Comparison of ENCODE assay signal across 20 mouse cellular contexts in the genomic region with DNA sequence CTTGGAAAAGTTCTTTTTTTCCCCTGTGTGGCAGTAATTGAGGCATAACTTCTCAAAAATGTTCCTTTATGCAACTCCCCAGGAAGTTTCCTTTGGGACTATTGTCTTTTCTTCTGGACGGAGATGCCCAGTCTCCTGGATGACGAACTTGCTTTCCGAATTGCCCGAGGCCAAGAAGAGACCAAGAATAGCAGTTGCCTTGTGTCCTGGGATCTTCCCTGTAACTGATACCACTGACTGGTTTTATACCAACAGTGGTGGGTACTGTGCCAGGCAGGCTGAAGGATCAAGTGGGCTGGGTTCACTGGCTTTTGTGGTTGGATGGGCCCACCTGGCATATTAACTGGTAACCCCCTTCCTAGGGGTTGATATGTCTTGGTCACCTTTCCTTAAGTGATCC. TPM values are rescaled to one million over a fixed set of nuclear protein-coding genes. Genes with fewer than 3 reads are reported as not detected.
DNase-seq lines count a peak whose midpoint lies in the region; ATAC-seq and TF ChIP-seq lines count a peak whose summit lies in the region.
"Had no signal": no experiment of that assay in that cellular context is flagged by ENCODE, and none has a peak within 500 bp of the region (broad histone marks: within the 10 kb centered on the region; RNA-seq: fewer than 3 reads in every experiment).

No protein-coding gene starts in this region.

- no peak for TF ChIP-seq CTCF in hindbrain, postnatal 0 days (IDR thresholded peaks at IDR 0.05; ENCODE audit: low read depth)
- TF ChIP-seq CTCF in midbrain, postnatal 0 days (IDR thresholded peaks at IDR 0.05) = no peak

- no peak overlapping the region for H3K9ac ChIP-seq in forebrain, embryonic 12.5 days
- no peak overlapping the region for H3K9ac ChIP-seq in forebrain, embryonic 13.5 days
- no peak overlapping the region for H3K9ac ChIP-seq in hindbrain, postnatal 0 days (replicated peaks; ENCODE audit: low read length)
- no peak overlapping the region for H3K9ac ChIP-seq in hindbrain, embryonic 12.5 days
- no peak overlapping the region for H3K9ac ChIP-seq in midbrain, embryonic 14.5 days (replicated peaks; ENCODE audit: low read length)
- H3K9ac ChIP-seq in midbrain, postnatal 0 days (replicated peaks; ENCODE audit: low read length, poor library complexity, severe bottlenecking) = no peak overlapping the region
- no peak overlapping the region for H3K9ac ChIP-seq in neural tube, embryonic 15.5 days (replicated peaks)
- H3K9ac ChIP-seq: embryonic facial prominence, embryonic 13.5 days; forebrain, embryonic 15.5 days had no signal

- no peak for ATAC-seq in forebrain, embryonic 12.5 days (ENCODE audit: low FRiP score)
- no peak for ATAC-seq in forebrain, embryonic 13.5 days
- no peak for ATAC-seq in hindbrain, postnatal 0 days
- ATAC-seq in hindbrain, embryonic 12.5 days (ENCODE audit: low FRiP score) = no peak
- ATAC-seq in midbrain, embryonic 14.5 days (ENCODE audit: low FRiP score, low TSS enrichment) = no peak
- ATAC-seq in midbrain, postnatal 0 days (ENCODE audit: low FRiP score) = no peak
- no peak for ATAC-seq in neural tube, embryonic 15.5 days (ENCODE audit: low FRiP score)

- no peak overlapping the region for H3K4me2 ChIP-seq in forebrain, embryonic 12.5 days
- no peak overlapping the region for H3K4me2 ChIP-seq in forebrain, embryonic 13.5 days
- no peak overlapping the region for H3K4me2 ChIP-seq in hindbrain, postnatal 0 days (ENCODE audit: low read depth, low read length)
- H3K4me2 ChIP-seq in hindbrain, embryonic 12.5 days (replicated peaks) = no peak overlapping the region
- H3K4me2 ChIP-seq in midbrain, embryonic 14.5 days (ENCODE audit: low read length) = no peak overlapping the region
- no peak overlapping the region for H3K4me2 ChIP-seq in midbrain, postnatal 0 days (ENCODE audit: low read depth, low read length, poor library complexity, severe bottlenecking)
- H3K4me2 ChIP-seq in neural tube, embryonic 15.5 days = no peak overlapping the region
- H3K4me2 ChIP-seq: embryonic facial prominence, embryonic 13.5 days; forebrain, embryonic 15.5 days; heart, embryonic 13.5 days had no signal

- H3K27ac ChIP-seq in forebrain, embryonic 12.5 days = peak overlapping the region; percentile 19; the same call in 1 of the 2 replicates
- H3K27ac ChIP-seq in forebrain, embryonic 13.5 days = no peak overlapping the region
- peak overlapping the region; percentile 49; the same call in 1 of the 2 replicates for H3K27ac ChIP-seq in hindbrain, postnatal 0 days
- no peak overlapping the region for H3K27ac ChIP-seq in hindbrain, embryonic 12.5 days
- H3K27ac ChIP-seq in midbrain, embryonic 14.5 days (replicated peaks; ENCODE audit: low read depth, low read length) = 0 out of 2 replicates have a peak overlapping the region, but pooled peaks have one; percentile 26
- no peak overlapping the region for H3K27ac ChIP-seq in midbrain, postnatal 0 days (ENCODE audit: low read depth, low read length)
- H3K27ac ChIP-seq in neural tube, embryonic 15.5 days (replicated peaks) = 0 out of 2 replicates have a peak overlapping the region, but pooled peaks have one; percentile 4
- H3K27ac ChIP-seq: heart, embryonic 13.5 days had no signal

- no peaks in the 10 kb centered on the region for H3K27me3 ChIP-seq in forebrain, embryonic 12.5 days
- H3K27me3 ChIP-seq in forebrain, embryonic 13.5 days = no peaks in the 10 kb centered on the region
- H3K27me3 ChIP-seq in hindbrain, postnatal 0 days (ENCODE audit: insufficient read depth, low read length) = no peaks in the 10 kb centered on the region
- no peaks in the 10 kb centered on the region for H3K27me3 ChIP-seq in hindbrain, embryonic 12.5 days
- no peaks in the 10 kb centered on the region for H3K27me3 ChIP-seq in midbrain, embryonic 14.5 days (ENCODE audit: control insufficient read depth, insufficient read depth, low read length)
- no peaks in the 10 kb centered on the region for H3K27me3 ChIP-seq in midbrain, postnatal 0 days (ENCODE audit: insufficient read depth, low read length)
- H3K27me3 ChIP-seq in neural tube, embryonic 15.5 days (replicated peaks) = no peaks in the 10 kb centered on the region
- H3K27me3 ChIP-seq: embryonic facial prominence, embryonic 13.5 days; forebrain, embryonic 15.5 days; heart, embryonic 13.5 days had no signal

- H3K36me3 ChIP-seq in forebrain, embryonic 12.5 days (replicated peaks) = peaks cover 78% of the 10 kb centered on the region
- peaks cover 58% of the 10 kb centered on the region for H3K36me3 ChIP-seq in forebrain, embryonic 13.5 days (ENCODE audit: poor library complexity, severe bottlenecking)
- no peaks in the 10 kb centered on the region; the same call in 1 of the 2 replicates for H3K36me3 ChIP-seq in hindbrain, postnatal 0 days (ENCODE audit: insufficient read depth, low read length)
- peaks cover 32% of the 10 kb centered on the region for H3K36me3 ChIP-seq in hindbrain, embryonic 12.5 days
- peaks cover 18% of the 10 kb centered on the region for H3K36me3 ChIP-seq in midbrain, embryonic 14.5 days (ENCODE audit: control insufficient read depth, insufficient read depth, low read length)
- H3K36me3 ChIP-seq in midbrain, postnatal 0 days (ENCODE audit: insufficient read depth, low read length) = no peaks in the 10 kb centered on the region
- no peaks in the 10 kb centered on the region for H3K36me3 ChIP-seq in neural tube, embryonic 15.5 days
- H3K36me3 ChIP-seq: heart, embryonic 13.5 days had no signal

- H3K9me3 ChIP-seq in forebrain, embryonic 12.5 days = no peaks in the 10 kb centered on the region
- 0 out of 2 replicates have a peak, but pooled peaks cover 3% of the 10 kb centered on the region for H3K9me3 ChIP-seq in forebrain, embryonic 13.5 days (replicated peaks)
- H3K9me3 ChIP-seq in hindbrain, postnatal 0 days (ENCODE audit: low read length) = no peaks in the 10 kb centered on the region
- H3K9me3 ChIP-seq in hindbrain, embryonic 12.5 days (replicated peaks) = 0 out of 2 replicates have a peak, but pooled peaks cover 3% of the 10 kb centered on the region
- H3K9me3 ChIP-seq in midbrain, embryonic 14.5 days (ENCODE audit: control insufficient read depth, low read length) = no peaks in the 10 kb centered on the region
- no peaks in the 10 kb centered on the region for H3K9me3 ChIP-seq in midbrain, postnatal 0 days (ENCODE audit: low read length)
- H3K9me3 ChIP-seq in neural tube, embryonic 15.5 days (replicated peaks) = no peaks in the 10 kb centered on the region
- H3K9me3 ChIP-seq: embryonic facial prominence, embryonic 13.5 days; forebrain, embryonic 15.5 days; heart, embryonic 13.5 days had no signal

- H3K4me1 ChIP-seq in forebrain, embryonic 12.5 days = peaks cover 20% of the 10 kb centered on the region
- peaks cover 18% of the 10 kb centered on the region for H3K4me1 ChIP-seq in forebrain, embryonic 13.5 days
- H3K4me1 ChIP-seq in hindbrain, postnatal 0 days (ENCODE audit: insufficient read depth, low read length) = peaks cover 12% of the 10 kb centered on the region; the same call in 1 of the 2 replicates
- H3K4me1 ChIP-seq in hindbrain, embryonic 12.5 days = peaks cover 11% of the 10 kb centered on the region
- no peaks in the 10 kb centered on the region for H3K4me1 ChIP-seq in midbrain, embryonic 14.5 days (ENCODE audit: control insufficient read depth, insufficient read depth, low read length)
- H3K4me1 ChIP-seq in midbrain, postnatal 0 days (ENCODE audit: insufficient read depth, low read length) = no peaks in the 10 kb centered on the region
- H3K4me1 ChIP-seq in neural tube, embryonic 15.5 days = peaks cover 13% of the 10 kb centered on the region

- 72% methylated on average over 4 of the region's 4 CpGs for WGBS in forebrain, embryonic 12.5 days
- 58% methylated on average over 4 of the region's 4 CpGs for WGBS in forebrain, embryonic 13.5 days
- 48% methylated on average over 4 of the region's 4 CpGs for WGBS in hindbrain, postnatal 0 days
- WGBS in hindbrain, embryonic 12.5 days = 65% methylated on average over 4 of the region's 4 CpGs
- WGBS in midbrain, embryonic 14.5 days = 78% methylated on average over 4 of the region's 4 CpGs
- 58% methylated on average over 4 of the region's 4 CpGs for WGBS in midbrain, postnatal 0 days
- WGBS in neural tube, embryonic 15.5 days = 60% methylated on average over 4 of the region's 4 CpGs

- no peak for DNase-seq in hindbrain, postnatal 0 days (ENCODE audit: low spot score)
- no peak for DNase-seq in midbrain, embryonic 14.5 days
- DNase-seq in midbrain, postnatal 0 days (ENCODE audit: low spot score) = no peak
- no peak for DNase-seq in urinary bladder, postnatal 25 days (ENCODE audit: low spot score)
- DNase-seq: adrenal gland, adult 2 months; adrenal gland, postnatal 25 days; cerebellum, adult 18-20 months; cerebellum, adult 9-11 months; cerebellum, postnatal 36 days; gastrocnemius, postnatal 25 days; heart, postnatal 36 days had no signal

- H3K4me3 ChIP-seq in forebrain, embryonic 12.5 days (replicated peaks) = no peak overlapping the region
- H3K4me3 ChIP-seq in forebrain, embryonic 13.5 days = no peak overlapping the region
- H3K4me3 ChIP-seq in hindbrain, postnatal 0 days (ENCODE audit: low read length) = no peak overlapping the region
- no peak overlapping the region for H3K4me3 ChIP-seq in hindbrain, embryonic 12.5 days
- no peak overlapping the region for H3K4me3 ChIP-seq in midbrain, embryonic 14.5 days (replicated peaks; ENCODE audit: low read depth, low read length)
- no peak overlapping the region for H3K4me3 ChIP-seq in midbrain, postnatal 0 days (ENCODE audit: low read depth, low read length)
- H3K4me3 ChIP-seq in neural tube, embryonic 15.5 days (replicated peaks) = no peak overlapping the region
- H3K4me3 ChIP-seq: embryonic facial prominence, embryonic 13.5 days; forebrain, embryonic 15.5 days; heart, embryonic 13.5 days had no signal

RNA-seq across cellular contexts. Expression of a gene that starts 9.3 kb away (rescaled TPM):
- 427 and 524 TPM in 2 replicates for polyA plus RNA-seq in forebrain, embryonic 12.5 days (2016; fragmentation: Nextera tagmentation; extraction: Ambion mirVana)
- 319 and 349 TPM in 2 replicates for polyA plus RNA-seq in forebrain, embryonic 13.5 days (2015; fragmentation: Nextera tagmentation; extraction: Ambion mirVana)
- total RNA-seq in hindbrain, postnatal 0 days (2014; rRNA removed) = 686 and 698 TPM in 2 replicates
- polyA plus RNA-seq in hindbrain, postnatal 0 days (2015; fragmentation: Nextera tagmentation; extraction: Ambion mirVana) = 470 and 480 TPM in 2 replicates
- polyA plus RNA-seq in hindbrain, embryonic 12.5 days (2016; fragmentation: Nextera tagmentation; extraction: Ambion mirVana) = 548 and 549 TPM in 2 replicates
- 200 and 310 TPM in 2 replicates for polyA plus RNA-seq in midbrain, embryonic 14.5 days (2014; fragmentation: Nextera tagmentation; extraction: Ambion mirVana)
- 432 and 450 TPM in 2 replicates for total RNA-seq in midbrain, postnatal 0 days (2014; rRNA removed)
- polyA plus RNA-seq in midbrain, postnatal 0 days (2015; fragmentation: Nextera tagmentation; extraction: Ambion mirVana) = 272 and 323 TPM in 2 replicates
- 278 and 341 TPM in 2 replicates for polyA plus RNA-seq in neural tube, embryonic 15.5 days (2015; fragmentation: Nextera tagmentation; extraction: Ambion mirVana)
- total RNA-seq: granulocyte monocyte progenitor cell, adult 5-6 weeks; MEL had no signal

RNA-seq across cellular contexts. Expression of a gene that starts 41.1 kb away (rescaled TPM):
- 55.5 and 60.0 TPM in 2 replicates for polyA plus RNA-seq in forebrain, embryonic 12.5 days (2016; fragmentation: Nextera tagmentation; extraction: Ambion mirVana)
- 20.9 and 30.9 TPM in 2 replicates for polyA plus RNA-seq in forebrain, embryonic 13.5 days (2015; fragmentation: Nextera tagmentation; extraction: Ambion mirVana)
- total RNA-seq in hindbrain, postnatal 0 days (2014; rRNA removed) = 127 and 131 TPM in 2 replicates
- polyA plus RNA-seq in hindbrain, postnatal 0 days (2015; fragmentation: Nextera tagmentation; extraction: Ambion mirVana) = 40.0 and 44.6 TPM in 2 replicates
- polyA plus RNA-seq in hindbrain, embryonic 12.5 days (2016; fragmentation: Nextera tagmentation; extraction: Ambion mirVana) = 69.6 and 99.7 TPM in 2 replicates
- polyA plus RNA-seq in midbrain, embryonic 14.5 days (2014; fragmentation: Nextera tagmentation; extraction: Ambion mirVana) = 22.4 and 30.4 TPM in 2 replicates
- 109 and 127 TPM in 2 replicates for total RNA-seq in midbrain, postnatal 0 days (2014; rRNA removed)
- 42.8 and 47.4 TPM in 2 replicates for polyA plus RNA-seq in midbrain, postnatal 0 days (2015; fragmentation: Nextera tagmentation; extraction: Ambion mirVana)
- 90.8 and 102 TPM in 2 replicates for polyA plus RNA-seq in neural tube, embryonic 15.5 days (2015; fragmentation: Nextera tagmentation; extraction: Ambion mirVana)
- total RNA-seq: granulocyte monocyte progenitor cell, adult 5-6 weeks; MEL had no signal

Comparison
In these comparisons a context has a peak if more than half of its experiments do, and no peak if none do; other contexts are left out.
1. H3K27ac ChIP-seq: peak in forebrain, embryonic 12.5 days (single experiment), hindbrain, postnatal 0 days (single experiment), midbrain, embryonic 14.5 days (single experiment) and neural tube, embryonic 15.5 days (single experiment); none in forebrain, embryonic 13.5 days (single experiment), hindbrain, embryonic 12.5 days (single experiment) and midbrain, postnatal 0 days (single experiment).